ENCODE assay signal across 16 mouse cellular contexts in the genomic region with DNA sequence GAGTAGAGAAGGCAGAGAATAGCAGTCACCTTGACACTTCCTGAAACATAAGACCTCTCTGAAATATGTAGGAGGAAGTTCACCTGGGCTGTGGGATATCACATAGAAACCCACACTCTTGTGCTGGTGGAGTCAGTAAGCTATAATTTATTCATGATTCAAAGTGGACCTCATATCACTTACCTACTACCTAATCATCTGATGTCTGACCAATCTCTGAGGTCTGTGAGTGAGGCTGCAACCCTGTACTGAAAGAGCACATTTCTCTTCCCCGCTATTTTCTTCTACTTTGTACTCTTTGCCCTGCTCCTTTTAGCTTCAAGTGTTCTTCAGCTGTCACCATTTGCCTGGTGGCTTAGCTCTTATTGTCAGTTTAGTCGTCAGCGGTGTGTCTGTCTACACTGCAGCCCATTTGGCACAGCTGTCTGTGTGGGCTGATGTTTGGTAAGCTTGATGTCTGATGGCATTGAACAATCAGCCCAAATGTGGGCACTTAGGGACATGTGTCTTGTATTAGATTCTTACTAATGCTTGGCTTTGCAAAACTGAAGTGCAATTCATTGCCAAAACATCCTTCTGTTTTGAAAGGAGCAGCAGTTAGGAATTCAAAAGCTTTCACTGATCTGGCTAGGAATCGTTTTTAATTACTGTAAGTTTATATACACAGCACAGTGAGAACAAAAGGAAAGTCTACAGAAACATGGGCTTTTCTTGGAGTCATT.
DNase-seq lines count a peak whose midpoint lies in the region; ATAC-seq and TF ChIP-seq lines count a peak whose summit lies in the region.
"Had no signal": no experiment of that assay in that cellular context is flagged by ENCODE, and none has a peak within 500 bp of the region (broad histone marks: within the 10 kb centered on the region; RNA-seq: fewer than 3 reads in every experiment).

No protein-coding gene starts in this region.

- no peak overlapping the region for H3K4me3 ChIP-seq in embryonic facial prominence, embryonic 11.5 days (ENCODE audit: low read depth, low read length)
- H3K4me3 ChIP-seq in limb, embryonic 12.5 days (replicated peaks) = no peak overlapping the region
- no peak overlapping the region for H3K4me3 ChIP-seq in hindbrain, embryonic 16.5 days (ENCODE audit: low read length)
- no peak overlapping the region for H3K4me3 ChIP-seq in gastrocnemius, adult 2 months
- H3K4me3 ChIP-seq: heart, adult 2 months; hindbrain, embryonic 15.5 days; kidney, embryonic 15.5 days had no signal

- H3K36me3 ChIP-seq in embryonic facial prominence, embryonic 11.5 days (replicated peaks; ENCODE audit: control insufficient read depth, insufficient read depth, low read depth, low read length) = no peaks in the 10 kb centered on the region
- H3K36me3 ChIP-seq in limb, embryonic 12.5 days = no peaks in the 10 kb centered on the region
- H3K36me3 ChIP-seq in hindbrain, embryonic 16.5 days (ENCODE audit: control insufficient read depth, insufficient read depth, low read length) = no peaks in the 10 kb centered on the region
- H3K36me3 ChIP-seq: hindbrain, embryonic 15.5 days; kidney, embryonic 15.5 days had no signal

- no peaks in the 10 kb centered on the region for H3K9me3 ChIP-seq in embryonic facial prominence, embryonic 11.5 days (replicated peaks; ENCODE audit: control insufficient read depth, low read length)
- H3K9me3 ChIP-seq in limb, embryonic 12.5 days = no peaks in the 10 kb centered on the region
- no peaks in the 10 kb centered on the region for H3K9me3 ChIP-seq in hindbrain, embryonic 16.5 days (ENCODE audit: control insufficient read depth, low read length)
- H3K9me3 ChIP-seq: hindbrain, embryonic 15.5 days; kidney, embryonic 15.5 days had no signal

- 39% methylated on average over 4 of the region's 4 CpGs for WGBS in embryonic facial prominence, embryonic 11.5 days
- WGBS in limb, embryonic 12.5 days = 43% methylated on average over 4 of the region's 4 CpGs
- 56% methylated on average over 4 of the region's 4 CpGs for WGBS in hindbrain, embryonic 16.5 days

- no peak for TF ChIP-seq CTCF in gastrocnemius, adult 2 months (IDR thresholded peaks at IDR 0.05)

- no peak overlapping the region for H3K27ac ChIP-seq in embryonic facial prominence, embryonic 11.5 days (replicated peaks; ENCODE audit: low read depth, low read length)
- 0 out of 2 replicates have a peak overlapping the region, but pooled peaks have one; percentile 50 for H3K27ac ChIP-seq in limb, embryonic 12.5 days
- H3K27ac ChIP-seq in hindbrain, embryonic 16.5 days (ENCODE audit: low read depth, low read length) = no peak overlapping the region
- H3K27ac ChIP-seq in gastrocnemius, adult 2 months = no peak overlapping the region
- H3K27ac ChIP-seq: heart, adult 2 months; hindbrain, embryonic 15.5 days; kidney, embryonic 15.5 days had no signal

- intact Hi-C loops in gastrocnemius, adult 2 months (cut with DNase I) = no loop called here

- H3K27me3 ChIP-seq in embryonic facial prominence, embryonic 11.5 days (ENCODE audit: control insufficient read depth, insufficient read depth, low read length) = no peaks in the 10 kb centered on the region
- no peaks in the 10 kb centered on the region for H3K27me3 ChIP-seq in limb, embryonic 12.5 days
- H3K27me3 ChIP-seq in hindbrain, embryonic 16.5 days (replicated peaks; ENCODE audit: control insufficient read depth, insufficient read depth, low read length) = no peaks in the 10 kb centered on the region
- H3K27me3 ChIP-seq: hindbrain, embryonic 15.5 days; kidney, embryonic 15.5 days; Patski had no signal

- H3K9ac ChIP-seq in embryonic facial prominence, embryonic 11.5 days (replicated peaks; ENCODE audit: low read length) = no peak overlapping the region
- H3K9ac ChIP-seq in limb, embryonic 12.5 days (replicated peaks) = no peak overlapping the region
- H3K9ac ChIP-seq in hindbrain, embryonic 16.5 days (ENCODE audit: low read depth, low read length) = no peak overlapping the region
- H3K9ac ChIP-seq: hindbrain, embryonic 15.5 days; kidney, embryonic 15.5 days; lung, embryonic 14.5 days had no signal

- no peak overlapping the region for H3K4me2 ChIP-seq in embryonic facial prominence, embryonic 11.5 days (ENCODE audit: low read depth, low read length)
- no peak overlapping the region for H3K4me2 ChIP-seq in limb, embryonic 12.5 days
- H3K4me2 ChIP-seq in hindbrain, embryonic 16.5 days (ENCODE audit: low read length) = no peak overlapping the region
- H3K4me2 ChIP-seq: hindbrain, embryonic 15.5 days; kidney, embryonic 15.5 days; lung, embryonic 14.5 days had no signal

- no peaks in the 10 kb centered on the region for H3K4me1 ChIP-seq in embryonic facial prominence, embryonic 11.5 days (ENCODE audit: control insufficient read depth, insufficient read depth, low read length)
- H3K4me1 ChIP-seq in limb, embryonic 12.5 days (replicated peaks) = peaks cover 7% of the 10 kb centered on the region; the same call in 1 of the 2 replicates
- H3K4me1 ChIP-seq in hindbrain, embryonic 16.5 days (ENCODE audit: control insufficient read depth, insufficient read depth, low read depth, low read length) = no peaks in the 10 kb centered on the region
- H3K4me1 ChIP-seq: hindbrain, embryonic 15.5 days; kidney, embryonic 15.5 days had no signal

- peak; percentile 41 for DNase-seq in layer of hippocampus, adult 9-10 months (ENCODE audit: low spot score)
- DNase-seq in layer of hippocampus, postnatal 25 days (ENCODE audit: extremely low spot score in 1 of 2, low spot score in 1 of 2) = no peak
- peak; percentile 91 for DNase-seq in Muller cell, postnatal 12 days (ENCODE audit: inconsistent ontology term)
- peak; percentile 74 for DNase-seq in embryonic facial prominence, embryonic 11.5 days (ENCODE audit: low spot score)
- no peak for DNase-seq in gastrocnemius, adult 2 months
- DNase-seq: cerebellum, adult 9-11 months; heart, adult 2 months; liver; lung, embryonic 14.5 days; right cerebral cortex, postnatal 14 days; thymus, adult 18-20 months had no signal

- peak; percentile 69; the same call in 1 of the 2 replicates for ATAC-seq in embryonic facial prominence, embryonic 11.5 days (replicated peaks; ENCODE audit: insufficient number of reproducible peaks, low FRiP score, low TSS enrichment, low read depth)
- no peak for ATAC-seq in limb, embryonic 12.5 days (ENCODE audit: insufficient number of reproducible peaks, insufficient read depth, low FRiP score, low TSS enrichment, low read depth)
- ATAC-seq in hindbrain, embryonic 16.5 days = no peak
- ATAC-seq: Patski had no signal

Comparison
In these comparisons a context has a peak if more than half of its experiments do, and no peak if none do; other contexts are left out.
1. DNase-seq: peak in layer of hippocampus, adult 9-10 months (single experiment), Muller cell, postnatal 12 days (single experiment) and embryonic facial prominence, embryonic 11.5 days (single experiment); none in layer of hippocampus, postnatal 25 days (0 of 2) and gastrocnemius, adult 2 months (single experiment).